Mouse (Mus musculus): ENCODE results near the gene 1190007I07Rik. TPM values are rescaled to one million over a fixed set of nuclear protein-coding genes. Genes with fewer than 3 reads are reported as not detected.

Gene 1190007I07Rik
- 10 to 100 TPM; 19.9 to 20.8 TPM for total RNA-seq (2021)

- DNase-seq (ENCODE audit: low spot score in 2 of 2), result peak; percentile 84 to 89
- intact Hi-C loops (cut with DNase I), result no loop called here
These were observed at the start of gene 1190007I07Rik for GRCm38 (mm10) chr10:82622671-82623552. TSS of gene 1190007I07Rik (minus strand) at chr10:82623228.

DNA sequence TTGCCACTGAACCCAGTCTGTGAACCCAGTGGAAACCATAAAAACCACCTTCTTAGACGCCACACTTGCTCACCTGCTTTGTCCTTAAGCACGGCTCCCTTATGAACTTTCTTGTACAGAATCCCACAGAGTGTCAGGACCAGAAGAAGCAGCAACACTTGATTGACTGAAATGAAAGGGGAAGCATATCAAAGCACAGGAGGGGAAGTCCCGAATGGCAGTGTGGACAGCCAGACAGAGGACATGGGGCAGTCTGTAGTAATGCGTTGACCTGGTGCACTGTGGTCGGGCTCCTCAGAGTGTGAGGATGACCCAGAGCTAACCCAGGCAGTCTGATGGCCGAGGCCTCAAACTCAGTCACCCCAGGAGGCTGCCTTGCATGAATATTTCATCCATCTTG lies 47.2 kb upstream of the 1190007I07Rik start:
- no peak for DNase-seq (ENCODE audit: low spot score in 2 of 2)
- intact Hi-C loops (cut with DNase I), result no loop called here

DNA sequence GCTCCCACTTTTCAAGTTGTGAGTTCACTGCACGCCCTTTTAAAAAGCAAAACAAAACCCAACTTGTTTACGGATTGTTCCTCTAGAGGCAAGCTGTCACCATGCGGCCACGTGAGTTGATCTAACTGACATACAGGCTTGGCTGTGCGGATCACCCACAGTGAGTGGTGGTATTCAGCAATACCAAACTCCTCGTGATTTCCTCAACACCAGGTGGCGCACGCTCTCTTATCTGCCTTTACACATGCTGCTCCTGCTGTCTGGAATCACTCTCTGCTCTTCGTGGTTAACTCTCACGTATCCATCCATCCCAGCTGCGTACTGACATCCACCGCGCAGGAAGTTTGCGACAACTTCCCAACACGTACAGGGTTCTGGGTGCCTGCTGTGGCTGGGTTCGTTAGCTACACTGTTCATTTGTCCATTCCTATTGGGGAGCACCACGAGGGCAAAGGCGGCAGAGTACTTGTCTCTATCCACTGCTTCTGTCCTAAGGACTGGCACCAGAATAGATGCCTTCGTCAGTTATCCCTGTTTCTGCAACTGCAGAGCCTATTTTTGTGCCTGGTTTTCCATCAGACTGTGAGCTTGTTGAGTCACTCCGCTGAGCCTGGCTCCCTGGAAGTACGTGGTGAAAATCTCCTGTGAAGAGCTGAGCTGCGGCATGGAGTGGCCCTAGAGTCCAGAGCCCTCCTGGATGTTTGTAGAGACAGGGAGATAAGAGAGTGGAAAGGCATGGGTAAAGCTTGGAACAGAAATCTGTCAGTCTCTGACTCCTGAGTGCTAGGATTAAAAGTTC lies 43.6 kb upstream of the 1190007I07Rik start:
- DNase-seq (ENCODE audit: low spot score in 2 of 2), result peak; percentile 91 to 95
- intact Hi-C loops (cut with DNase I), result loop anchor here (1.0 to 2.0 kb wide), 2 partner anchors 33 to 96 kb away; no protein-coding TSS in a partner anchor

GRCm38 (mm10) chr10:82665951-82666350 lies 42.9 kb upstream of the 1190007I07Rik start:
- intact Hi-C loops (cut with DNase I), result loop anchor here (1.0 to 2.0 kb wide), 2 partner anchors 33 to 97 kb away; no protein-coding TSS in a partner anchor
- no peak for DNase-seq (ENCODE audit: low spot score in 2 of 2)

- DNase-seq (ENCODE audit: low spot score in 2 of 2), result no peak
- intact Hi-C loops (cut with DNase I), result no loop called here
These were observed 40.3 kb upstream of the 1190007I07Rik start for GRCm38 (mm10) chr10:82663289-82663688.

- intact Hi-C loops (cut with DNase I), result loop anchor here (1.0 kb wide), 2 partner anchors 18 to 37 kb away; no protein-coding TSS in a partner anchor
- peak in 1 of 2 experiments; percentile 76 for DNase-seq (ENCODE audit: low spot score in 2 of 2)
These were observed 39.4 kb upstream of the 1190007I07Rik start for GRCm38 (mm10) chr10:82662267-82662990.

DNA sequence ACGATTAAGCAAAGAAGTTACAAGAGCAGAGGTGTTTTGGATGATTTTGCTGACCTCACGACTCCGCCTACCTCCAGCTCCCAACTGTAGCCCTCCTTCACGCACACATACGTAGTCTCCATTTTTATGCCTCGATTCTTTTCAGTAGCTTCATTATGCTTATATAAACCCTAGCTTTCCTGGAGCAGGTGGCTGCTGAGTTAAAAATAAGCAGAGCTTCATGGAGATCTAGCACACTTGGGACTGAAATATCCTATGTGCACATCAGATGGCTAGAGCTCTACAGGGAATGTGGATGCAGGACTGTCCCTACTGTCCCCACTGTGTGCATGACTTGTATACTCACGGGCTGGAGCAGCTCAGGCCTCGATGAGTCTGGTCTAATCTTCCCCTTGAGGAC lies 38.8 kb upstream of the 1190007I07Rik start:
- intact Hi-C loops (cut with DNase I), result loop anchor here (1.0 kb wide), 2 partner anchors 18 to 37 kb away; no protein-coding TSS in a partner anchor
- peak; percentile 67 to 97 for DNase-seq (ENCODE audit: low spot score in 2 of 2)

- intact Hi-C loops (cut with DNase I), result no loop called here
- DNase-seq (ENCODE audit: low spot score in 2 of 2), result no peak
These were observed 31.6 kb upstream of the 1190007I07Rik start for GRCm38 (mm10) chr10:82654581-82654980.

GRCm38 (mm10) chr10:82652625-82653024 lies 29.6 kb upstream of the 1190007I07Rik start:
- intact Hi-C loops (cut with DNase I), result no loop called here
- no peak for DNase-seq (ENCODE audit: low spot score in 2 of 2)

GRCm38 (mm10) chr10:82651221-82651620 lies 28.2 kb upstream of the 1190007I07Rik start:
- intact Hi-C loops (cut with DNase I), result no loop called here
- no peak for DNase-seq (ENCODE audit: low spot score in 2 of 2)

DNA sequence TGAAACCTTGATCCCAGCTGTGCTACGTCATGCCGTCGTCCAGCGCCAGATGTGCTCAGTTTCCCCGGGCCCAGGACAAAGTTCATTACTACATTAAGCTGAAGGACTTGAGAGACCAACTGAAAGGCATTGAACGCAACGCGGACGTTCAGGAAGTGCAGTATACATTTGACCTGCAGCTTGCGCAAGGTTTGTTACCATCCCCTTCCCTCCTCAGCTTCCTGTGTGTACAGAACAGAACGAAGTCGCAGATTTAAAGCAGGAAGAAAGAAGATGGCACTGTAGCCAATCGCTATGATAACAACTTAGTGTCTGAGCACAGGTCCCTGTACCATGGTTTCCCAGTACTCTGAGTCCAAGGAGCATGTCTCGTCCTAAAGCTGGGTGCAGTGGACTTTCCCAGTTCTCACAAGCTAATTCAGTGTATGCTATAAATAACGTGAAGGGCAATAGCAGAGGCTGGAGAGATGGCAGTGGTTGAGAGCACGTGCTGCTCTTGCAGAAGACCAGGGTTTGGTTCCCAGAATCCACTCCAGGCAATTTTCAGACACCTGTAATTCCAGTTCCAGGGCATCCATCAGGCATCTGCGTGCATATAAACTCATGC lies 24.3 kb upstream of the 1190007I07Rik start:
- DNase-seq (ENCODE audit: low spot score in 2 of 2), result no peak
- intact Hi-C loops (cut with DNase I), result no loop called here

DNA sequence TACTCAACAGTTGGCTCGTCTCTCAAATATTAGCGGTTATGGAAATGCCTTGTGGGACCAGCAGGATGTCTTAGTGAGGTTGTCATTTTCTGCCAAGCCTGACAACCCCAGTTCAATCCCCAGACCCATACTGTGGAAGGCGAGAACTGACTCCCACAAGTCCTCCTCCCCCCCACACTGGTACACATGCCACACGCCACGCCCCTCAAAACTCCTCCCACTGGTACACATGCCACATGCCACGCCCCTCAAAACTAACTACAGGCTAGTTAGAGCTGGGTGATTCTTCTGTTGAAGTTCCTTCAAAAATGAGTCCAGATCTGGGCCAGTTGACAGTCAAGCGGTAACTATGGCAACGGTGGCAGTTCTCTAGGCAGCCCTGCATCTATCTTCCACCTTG lies 23.1 kb upstream of the 1190007I07Rik start:
- intact Hi-C loops (cut with DNase I), result no loop called here
- peak in 1 of 2 experiments; percentile 49 for DNase-seq (ENCODE audit: low spot score in 2 of 2)

DNA sequence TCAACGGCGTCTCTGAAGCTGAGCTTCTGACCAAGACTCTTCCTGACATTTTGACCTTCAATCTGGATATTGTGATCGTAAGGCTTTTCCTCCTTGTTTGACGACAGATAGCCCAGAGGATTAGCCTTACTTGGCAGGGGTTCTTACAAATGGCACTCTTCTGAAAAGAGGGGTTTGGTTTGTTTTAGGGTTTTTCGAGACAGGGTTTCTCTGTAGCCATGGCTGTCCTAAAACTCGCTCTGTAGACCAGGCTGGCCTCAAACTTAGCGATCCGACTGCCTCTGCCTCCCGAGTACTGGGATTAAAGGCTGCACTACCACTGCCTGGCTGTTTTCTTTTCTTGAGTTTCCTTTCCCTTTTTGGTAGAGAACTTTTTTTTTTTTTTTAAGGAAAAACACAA lies 18.5 kb upstream of the 1190007I07Rik start:
- no peak for DNase-seq (ENCODE audit: low spot score in 2 of 2)
- intact Hi-C loops (cut with DNase I), result no loop called here

GRCm38 (mm10) chr10:82639032-82639698 lies 16.1 kb upstream of the 1190007I07Rik start:
- intact Hi-C loops (cut with DNase I), result loop anchor here (10.0 kb wide), 1 partner anchor 216 kb away; no protein-coding TSS in a partner anchor
- DNase-seq (ENCODE audit: low spot score in 2 of 2), result peak in 1 of 2 experiments; percentile 72

- no peak for DNase-seq (ENCODE audit: low spot score in 2 of 2)
- intact Hi-C loops (cut with DNase I), result loop anchor here (10.0 kb wide), 1 partner anchor 218 kb away; no protein-coding TSS in a partner anchor
These were observed 13.3 kb upstream of the 1190007I07Rik start for GRCm38 (mm10) chr10:82636321-82636720.

GRCm38 (mm10) chr10:82634348-82634747 lies 11.3 kb upstream of the 1190007I07Rik start:
- peak in 1 of 2 experiments; percentile 70 for DNase-seq (ENCODE audit: low spot score in 2 of 2)
- intact Hi-C loops (cut with DNase I), result loop anchor here (10.0 kb wide), 1 partner anchor 220 kb away; no protein-coding TSS in a partner anchor

DNA sequence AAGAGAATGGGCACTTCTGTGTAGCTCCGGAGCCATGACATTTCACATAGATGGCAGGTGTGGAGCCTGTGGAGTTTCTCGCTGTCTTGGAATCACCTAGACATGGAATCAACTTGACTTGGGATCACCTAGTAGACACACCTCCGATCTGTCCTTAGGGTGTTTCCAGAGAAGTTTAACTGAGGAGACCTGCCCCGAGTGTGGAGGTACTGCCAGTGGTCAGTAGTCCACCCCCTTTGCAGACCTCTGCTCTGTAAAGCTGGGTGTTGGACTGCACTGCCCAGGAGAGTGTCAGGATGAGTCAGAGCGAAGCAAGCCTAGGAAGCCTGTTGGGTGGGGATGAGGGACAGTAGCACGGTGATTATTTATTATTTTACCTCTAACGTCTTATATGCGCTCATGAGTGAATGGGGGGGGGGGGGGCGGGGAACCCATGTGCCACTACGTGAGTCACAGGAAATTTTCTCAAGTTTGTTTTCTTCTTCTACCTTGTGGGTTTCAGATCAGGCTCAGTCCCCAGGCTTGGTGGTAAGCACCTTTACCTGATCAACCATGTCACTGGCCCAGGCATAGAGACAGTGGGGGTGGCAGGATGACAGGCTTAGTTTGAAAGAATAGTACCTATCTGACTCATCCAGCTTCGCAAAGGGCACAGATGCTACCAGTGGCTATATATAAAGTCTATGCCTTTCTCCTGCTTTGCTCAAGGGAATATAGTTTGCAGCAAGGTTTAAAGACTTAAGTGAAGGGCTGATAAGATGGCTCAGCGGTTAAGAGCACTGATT lies 9.7 kb upstream of the 1190007I07Rik start:
- DNase-seq (ENCODE audit: low spot score in 2 of 2), result peak in 1 of 2 experiments; percentile 39
- intact Hi-C loops (cut with DNase I), result loop anchor here (10.0 kb wide), 1 partner anchor 222 kb away; no protein-coding TSS in a partner anchor

All from left cerebral cortex, postnatal 25 days (tissue).